Mouse (Mus musculus) cerebellum, adult 2 months (tissue): ENCODE measurements at regions not wholly inside any gene's neighbourhood (a gene's known extent, or its start where the extent isn't known, plus 50 kb on each side); places are given as distances from the start of the nearest gene placed in this dataset.

Source experiments
- CTCF ChIP-seq: fragments of 200-500 bp; IDR thresholded peaks from 2 replicates; pipeline ENCODE4 v1.5.1; 2011; ENCODE audit warnings: low read depth, mild to moderate bottlenecking, control low read depth, low read length, moderate library complexity, borderline replicate concordance; ENCODE audit not compliant: insufficient read depth
- POLR2A ChIP-seq: fragments of 200-500 bp; IDR thresholded peaks from 2 replicates; pipeline ENCODE4 v1.6.1; 2011; ENCODE audit warnings: low read length, control low read depth, borderline replicate concordance; ENCODE audit not compliant: insufficient read depth

DNA sequence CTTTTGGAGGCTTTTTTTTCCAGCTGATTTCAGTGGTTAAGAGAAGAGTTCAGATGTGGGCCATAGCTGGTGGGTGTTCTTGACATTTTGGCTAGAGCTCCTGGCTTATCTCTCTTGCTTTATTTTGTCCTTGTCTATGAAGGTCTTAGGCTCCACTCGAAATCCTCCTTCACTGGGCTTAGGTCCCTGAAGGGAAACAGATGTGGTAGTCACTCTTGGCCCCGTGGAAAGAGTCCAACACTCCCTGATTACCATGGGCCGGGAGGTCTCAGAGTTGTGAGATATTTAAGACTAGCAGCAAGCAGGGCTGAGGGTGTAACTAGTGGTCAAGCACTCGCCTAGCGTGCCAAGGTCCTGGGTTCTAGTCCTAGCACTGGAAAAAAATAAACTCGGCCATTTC, 349.3 kb downstream of the Med13l start:
- TF ChIP-seq CTCF: no peak
- TF ChIP-seq POLR2A: no peak
